Mouse (Mus musculus): Measurements from ENCODE around the gene Szt2. TPM values are rescaled to one million over a fixed set of nuclear protein-coding genes. Genes with fewer than 3 reads are reported as not detected.

Gene Szt2
- total and polyA plus RNA-seq, 3 experiments, result 3.2 to 18.9 (median 7.4) TPM

- no peaks in the 10 kb centered on the region for H3K9me3 ChIP-seq (replicated peaks; ENCODE audit: low read length)
- H3K4me1 ChIP-seq (ENCODE audit: control insufficient read depth in 1 of 2, insufficient read depth in 2 of 2), result peaks cover 7 to 24% of the 10 kb centered on the region in 2 experiments
- no peak overlapping the region for H3K9ac ChIP-seq (ENCODE audit: insufficient read depth, low read depth)
- peaks cover 16% of the 10 kb centered on the region for H3K79me2 ChIP-seq (replicated peaks; ENCODE audit: control insufficient read depth, extremely low read depth, insufficient read depth, poor library complexity, severe bottlenecking)
- H3K36me3 ChIP-seq (replicated peaks in 1 of 2; ENCODE audit: control insufficient read depth in 1 of 2, insufficient read depth in 1 of 2, low read length in 1 of 2), result peaks cover 9 to 19% of the 10 kb centered on the region in 2 experiments
- in situ Hi-C loops (cut with MboI; ENCODE audit: low pct_ligation_motif_present, low pct_unique_long_range_greater_than_20kb, low sequenced_read_pairs) (no loop called here), dilution Hi-C loops (cut with MboI; ENCODE audit: extremely low pct_ligation_motif_present, extremely low pct_unique_long_range_greater_than_20kb, low sequenced_read_pairs) (no loop called here)
- no peak overlapping the region for H3K4me3 ChIP-seq (replicated peaks in 1 of 3; ENCODE audit: low read depth in 2 of 3, low read length in 2 of 3, poor library complexity in 1 of 3)
- no peak overlapping the region for H3K27ac ChIP-seq (ENCODE audit: insufficient read depth, low read depth)
- TF ChIP-seq RAD21 (IDR thresholded peaks at IDR 0.05; ENCODE audit: low read depth, low read length) (no peak), CHD1 (IDR thresholded peaks at IDR 0.05; ENCODE audit: low read depth, low read length) (no peak), ELF1 (IDR thresholded peaks at IDR 0.05; ENCODE audit: low read depth, low read length) (no peak)
- DNase-seq (ENCODE audit: extremely low read depth), result no peak
- H3K27me3 ChIP-seq (replicated peaks), result no peaks in the 10 kb centered on the region
- H3K4me2 ChIP-seq (ENCODE audit: insufficient read depth, low read depth, poor library complexity, severe bottlenecking), result no peak overlapping the region
Measured at GRCm38 (mm10) chr4:118424541-118425160, 15.6 kb upstream of the Szt2 start.

- H3K79me2 ChIP-seq (replicated peaks; ENCODE audit: control insufficient read depth, extremely low read depth, insufficient read depth, poor library complexity, severe bottlenecking), result no peaks in the 10 kb centered on the region
- no peak overlapping the region for H3K9ac ChIP-seq (ENCODE audit: insufficient read depth, low read depth)
- H3K27ac ChIP-seq (ENCODE audit: insufficient read depth, low read depth), result no peak overlapping the region
- peaks cover 25 to 45% of the 10 kb centered on the region in 2 experiments for H3K36me3 ChIP-seq (replicated peaks in 1 of 2; ENCODE audit: control insufficient read depth in 1 of 2, insufficient read depth in 1 of 2, low read length in 1 of 2)
- peaks cover 0 to 7% of the 10 kb centered on the region in 2 experiments; a peak in 1 of 4 replicates for H3K4me1 ChIP-seq (ENCODE audit: control insufficient read depth in 1 of 2, insufficient read depth in 2 of 2)
- no peaks in the 10 kb centered on the region for H3K9me3 ChIP-seq (replicated peaks; ENCODE audit: low read length)
- H3K27me3 ChIP-seq (replicated peaks), result no peaks in the 10 kb centered on the region
- no peak for DNase-seq (ENCODE audit: extremely low read depth)
- TF ChIP-seq KAT2A (IDR thresholded peaks at IDR 0.05; ENCODE audit: insufficient replicate concordance, low read length) (no peak), TBP (conservative IDR thresholded peaks at IDR 0.05; ENCODE audit: low read depth, low read length) (no peak), UBTF (IDR thresholded peaks at IDR 0.05; ENCODE audit: low read depth, low read length) (no peak), POLR2AphosphoS2 (IDR thresholded peaks at IDR 0.05; ENCODE audit: low read depth, low read length) (no peak), RCOR1 (conservative IDR thresholded peaks at IDR 0.05; ENCODE audit: low read depth, low read length) (no peak), HCFC1 (IDR thresholded peaks at IDR 0.05; ENCODE audit: low read depth, low read length) (no peak), SIN3A (IDR thresholded peaks at IDR 0.05; ENCODE audit: low read length) (no peak), PAX5 (IDR thresholded peaks at IDR 0.05; ENCODE audit: low read length) (no peak), MAFK (IDR thresholded peaks at IDR 0.05; ENCODE audit: insufficient replicate concordance, low read length) (no peak), USF2 (conservative IDR thresholded peaks at IDR 0.05; ENCODE audit: low read depth, low read length) (no peak), EP300 (IDR thresholded peaks at IDR 0.05; ENCODE audit: low read length) (no peak), BHLHE40 (IDR thresholded peaks at IDR 0.05; ENCODE audit: low read depth, low read length) (no peak), POLR2A (IDR thresholded peaks at IDR 0.05; ENCODE audit: low read depth, low read length) (no peak), IRF4 (IDR thresholded peaks at IDR 0.05; ENCODE audit: low read depth, low read length) (no peak), SMC3 (IDR thresholded peaks at IDR 0.05; ENCODE audit: low read depth, low read length) (no peak), CTCF (conservative IDR thresholded peaks at IDR 0.05 in 1 of 2, IDR thresholded peaks at IDR 0.05 in 1 of 2; ENCODE audit: low read depth in 2 of 2, low read length in 2 of 2) (no peak), NELFE (IDR thresholded peaks at IDR 0.05; ENCODE audit: low read depth, low read length) (no peak), ZMIZ1 (IDR thresholded peaks at IDR 0.05; ENCODE audit: low read depth, low read length) (no peak)
- in situ Hi-C loops (cut with MboI; ENCODE audit: low pct_ligation_motif_present, low pct_unique_long_range_greater_than_20kb, low sequenced_read_pairs), result no loop called here
- no peak overlapping the region for H3K4me2 ChIP-seq (ENCODE audit: insufficient read depth, low read depth, poor library complexity, severe bottlenecking)
- dilution Hi-C loops (cut with MboI; ENCODE audit: extremely low pct_ligation_motif_present, extremely low pct_unique_long_range_greater_than_20kb, low sequenced_read_pairs), result no loop called here
- no peak overlapping the region for H3K4me3 ChIP-seq (replicated peaks in 1 of 3; ENCODE audit: low read depth in 2 of 3, low read length in 2 of 3, poor library complexity in 1 of 3)
Measured at GRCm38 (mm10) chr4:118421384-118421783, 12.3 kb upstream of the Szt2 start.
